Mouse (Mus musculus) MEL (cell line): ENCODE data around the gene Grk4. TPM values are rescaled to one million over a fixed set of nuclear protein-coding genes. Genes with fewer than 3 reads are reported as not detected.

Experiments used
- DNase-seq: peaks from one replicate; pipeline ENCODE4 v3.0.0; 2011; ENCODE audit warnings: low read depth, low spot score
- H3K27ac ChIP-seq: 2 replicates; pipeline ENCODE4 v1.5.1; 2012; ENCODE audit warnings: low read depth, mild to moderate bottlenecking, control low read depth, low read length, moderate library complexity; ENCODE audit not compliant: control insufficient read depth
- H3K27me3 ChIP-seq, 2 experiments: fragments of 150-350 bp in 1 of 2; sonication (generic) in 1 of 2; 2 replicates each; pipeline ENCODE4 v1.6.1; 2012; ENCODE audit warnings: low read length in 2 of 2, mild to moderate bottlenecking in 2 of 2, improper control_type of control experiment in 1 of 2, moderate library complexity in 1 of 2; ENCODE audit not compliant: insufficient read depth in 2 of 2, control insufficient read depth in 1 of 2
- H3K36me3 ChIP-seq, 2 experiments: 2 replicates each; pipeline ENCODE4 v1.6.1; 2012 to 2014; ENCODE audit warnings: low read length in 2 of 2, improper control_type of control experiment in 1 of 2, inconsistent platforms in 1 of 2, mild to moderate bottlenecking in 1 of 2; ENCODE audit not compliant: insufficient read depth in 2 of 2, control insufficient read depth in 1 of 2
- H3K4me1 ChIP-seq, 2 experiments: fragments of 150-350 bp in 1 of 2; sonication (generic) in 1 of 2; 2 replicates each; pipeline ENCODE4 v1.6.1; 2012; ENCODE audit warnings: low read length in 2 of 2, improper control_type of control experiment in 1 of 2, mild to moderate bottlenecking in 1 of 2; ENCODE audit not compliant: insufficient read depth in 2 of 2, control insufficient read depth in 1 of 2
- H3K4me3 ChIP-seq, 2 experiments: fragments of 150-350 bp in 1 of 2; sonication (generic) in 1 of 2; 2 replicates each; pipeline ENCODE4 v1.5.1; 2012; ENCODE audit warnings: low read depth in 2 of 2, low read length in 2 of 2, mild to moderate bottlenecking in 2 of 2, moderate library complexity in 2 of 2, control low read depth in 1 of 2, improper control_type of control experiment in 1 of 2; ENCODE audit not compliant: control insufficient read depth in 1 of 2, insufficient read depth in 1 of 2
- H3K79me2 ChIP-seq: 2 replicates; pipeline ENCODE4 v1.6.1; 2012; ENCODE audit warnings: mild to moderate bottlenecking, low read length, moderate library complexity; ENCODE audit not compliant: control insufficient read depth, poor library complexity, insufficient read depth
- H3K9ac ChIP-seq: 2 replicates; pipeline ENCODE4 v1.6.1; 2012; ENCODE audit warnings: low read depth, mild to moderate bottlenecking, control low read depth, low read length, moderate library complexity; ENCODE audit not compliant: control insufficient read depth, poor library complexity, severe bottlenecking
- H3K9me3 ChIP-seq: fragments of 150-350 bp; sonication (generic); replicated peaks from 2 replicates; pipeline ENCODE4 v1.6.1; 2012; ENCODE audit warnings: mild to moderate bottlenecking, low read length, improper control_type of control experiment, moderate library complexity; ENCODE audit not compliant: insufficient read depth
- BHLHE40 ChIP-seq: IDR thresholded peaks from 2 replicates; pipeline ENCODE4 v1.6.1; 2012; ENCODE audit warnings: low read depth, mild to moderate bottlenecking, inconsistent platforms, low read length, improper control_type of control experiment, borderline replicate concordance
- CHD1 ChIP-seq: IDR thresholded peaks from 2 replicates; pipeline ENCODE4 v1.6.1; 2012; ENCODE audit warnings: low read depth, mild to moderate bottlenecking, inconsistent platforms, low read length, improper control_type of control experiment
- CHD2 ChIP-seq: IDR thresholded peaks from 2 replicates; pipeline ENCODE4 v1.6.1; 2011; ENCODE audit warnings: low read length, improper control_type of control experiment
- CTCF ChIP-seq, 3 experiments: IDR thresholded peaks in 2 of 3; conservative IDR thresholded peaks in 1 of 3; 2 replicates each; pipeline ENCODE4 v1.5.1; 2011 to 2012; ENCODE audit warnings: low read length in 3 of 3, low read depth in 2 of 3, mild to moderate bottlenecking in 2 of 3, improper control_type of control experiment in 1 of 3, inconsistent platforms in 1 of 3, mixed read lengths in 1 of 3, moderate library complexity in 1 of 3; ENCODE audit not compliant: control insufficient read depth in 1 of 3, insufficient read depth in 1 of 3, poor library complexity in 1 of 3, severe bottlenecking in 1 of 3
- E2F4 ChIP-seq: IDR thresholded peaks from 2 replicates; pipeline ENCODE4 v1.6.1; 2011; ENCODE audit warnings: low read depth, low read length, improper control_type of control experiment, borderline replicate concordance
- ELF1 ChIP-seq: IDR thresholded peaks from 2 replicates; pipeline ENCODE4 v1.6.1; 2014; ENCODE audit warnings: low read depth, mild to moderate bottlenecking, inconsistent platforms, low read length, improper control_type of control experiment, moderate library complexity
- EP300 ChIP-seq, 2 experiments: IDR thresholded peaks; 2 replicates each; pipeline ENCODE4 v1.6.1; 2011; ENCODE audit warnings: improper control_type of control experiment in 2 of 2, low read length in 2 of 2, low read depth in 1 of 2, mild to moderate bottlenecking in 1 of 2
- ETS1 ChIP-seq: IDR thresholded peaks from 2 replicates; pipeline ENCODE4 v1.6.1; 2012; ENCODE audit warnings: low read depth, mild to moderate bottlenecking, inconsistent platforms, low read length, improper control_type of control experiment, moderate library complexity
- GABPA ChIP-seq: IDR thresholded peaks from 2 replicates; pipeline ENCODE4 v1.6.1; 2012; ENCODE audit warnings: low read depth, mild to moderate bottlenecking, inconsistent platforms, low read length, improper control_type of control experiment, moderate library complexity
- GATA1 ChIP-seq: IDR thresholded peaks from 2 replicates; pipeline ENCODE4 v1.6.1; 2011; ENCODE audit warnings: low read depth, low read length, improper control_type of control experiment
- HCFC1 ChIP-seq: IDR thresholded peaks from 2 replicates; pipeline ENCODE4 v1.6.1; 2012; ENCODE audit warnings: low read depth, mild to moderate bottlenecking, inconsistent platforms, low read length, improper control_type of control experiment, moderate library complexity
- JUND ChIP-seq: IDR thresholded peaks from 2 replicates; pipeline ENCODE4 v1.6.1; 2011; ENCODE audit warnings: low read depth, mild to moderate bottlenecking, improper control_type of control experiment, low read length
- MAFK ChIP-seq: IDR thresholded peaks from 2 replicates; pipeline ENCODE4 v1.6.1; 2011; ENCODE audit warnings: low read depth, mild to moderate bottlenecking, low read length, improper control_type of control experiment, borderline replicate concordance
- MAX ChIP-seq: IDR thresholded peaks from 2 replicates; pipeline ENCODE4 v1.6.1; 2011; ENCODE audit warnings: low read length, improper control_type of control experiment
- MAZ ChIP-seq: IDR thresholded peaks from 2 replicates; pipeline ENCODE4 v1.6.1; 2012; ENCODE audit warnings: low read depth, mild to moderate bottlenecking, inconsistent platforms, low read length, improper control_type of control experiment
- MEF2A ChIP-seq: IDR thresholded peaks from 2 replicates; pipeline ENCODE4 v1.6.1; 2014; ENCODE audit warnings: low read depth, mild to moderate bottlenecking, inconsistent platforms, low read length, improper control_type of control experiment; ENCODE audit not compliant: poor library complexity, insufficient replicate concordance, severe bottlenecking; ENCODE audit errors: extremely low read depth
- MXI1 ChIP-seq: IDR thresholded peaks from 2 replicates; pipeline ENCODE4 v1.6.1; 2011; ENCODE audit warnings: mild to moderate bottlenecking, low read depth, low read length, improper control_type of control experiment
- MYB ChIP-seq: IDR thresholded peaks from 2 replicates; pipeline ENCODE4 v1.6.1; 2011; ENCODE audit warnings: mild to moderate bottlenecking, low read depth, low read length, improper control_type of control experiment
- MYC ChIP-seq: IDR thresholded peaks from 2 replicates; pipeline ENCODE4 v1.6.1; 2011; ENCODE audit warnings: low read depth, mild to moderate bottlenecking, low read length, improper control_type of control experiment, moderate library complexity
- NELFE ChIP-seq: IDR thresholded peaks from 2 replicates; pipeline ENCODE4 v1.6.1; 2011; ENCODE audit warnings: low read depth, low read length, improper control_type of control experiment
- NRF1 ChIP-seq: IDR thresholded peaks from 2 replicates; pipeline ENCODE4 v1.6.1; 2014; ENCODE audit warnings: low read depth, mild to moderate bottlenecking, inconsistent platforms, low read length, improper control_type of control experiment, moderate library complexity; ENCODE audit not compliant: poor library complexity, insufficient read depth, severe bottlenecking
- POLR2AphosphoS2 ChIP-seq: IDR thresholded peaks from 2 replicates; pipeline ENCODE4 v1.6.1; 2011; ENCODE audit warnings: low read length, improper control_type of control experiment
- POLR2AphosphoS5 ChIP-seq: IDR thresholded peaks from 2 replicates; pipeline ENCODE4 v1.6.1; 2012; ENCODE audit warnings: low read depth, borderline replicate concordance, mild to moderate bottlenecking, inconsistent platforms, low read length, moderate library complexity, mixed read lengths
- RAD21 ChIP-seq: IDR thresholded peaks from 2 replicates; pipeline ENCODE4 v1.6.1; 2011; ENCODE audit warnings: mild to moderate bottlenecking, low read depth, low read length, improper control_type of control experiment
- RCOR1 ChIP-seq: IDR thresholded peaks from 2 replicates; pipeline ENCODE4 v1.6.1; 2012; ENCODE audit warnings: low read depth, mild to moderate bottlenecking, inconsistent platforms, low read length, improper control_type of control experiment
- SIN3A ChIP-seq: IDR thresholded peaks from 2 replicates; pipeline ENCODE4 v1.6.1; 2012; ENCODE audit warnings: low read length, improper control_type of control experiment, inconsistent platforms
- SMC3 ChIP-seq: IDR thresholded peaks from 2 replicates; pipeline ENCODE4 v1.6.1; 2011; ENCODE audit warnings: low read depth, low read length, improper control_type of control experiment
- TCF12 ChIP-seq: IDR thresholded peaks from 2 replicates; pipeline ENCODE4 v1.6.1; 2014; ENCODE audit warnings: low read depth, mild to moderate bottlenecking, inconsistent platforms, low read length, improper control_type of control experiment, moderate library complexity
- UBTF ChIP-seq: IDR thresholded peaks from 2 replicates; pipeline ENCODE4 v1.6.1; 2012; ENCODE audit warnings: low read depth, mild to moderate bottlenecking, inconsistent platforms, low read length, improper control_type of control experiment, moderate library complexity, borderline replicate concordance; ENCODE audit not compliant: insufficient read depth
- USF1 ChIP-seq: IDR thresholded peaks from 2 replicates; pipeline ENCODE4 v1.6.1; 2014; ENCODE audit warnings: low read depth, mild to moderate bottlenecking, inconsistent platforms, low read length, improper control_type of control experiment, moderate library complexity
- USF2 ChIP-seq, 2 experiments: IDR thresholded peaks; 2 replicates each; pipeline ENCODE4 v1.6.1; 2011 to 2012; ENCODE audit warnings: improper control_type of control experiment in 2 of 2, low read length in 2 of 2, borderline replicate concordance in 1 of 2, inconsistent platforms in 1 of 2, low read depth in 1 of 2, mild to moderate bottlenecking in 1 of 2; ENCODE audit not compliant: insufficient read depth in 1 of 2
- ZC3H11A ChIP-seq: IDR thresholded peaks from 2 replicates; pipeline ENCODE4 v1.6.1; 2012; ENCODE audit warnings: low read depth, mild to moderate bottlenecking, inconsistent platforms, low read length, improper control_type of control experiment
- ZKSCAN1 ChIP-seq: IDR thresholded peaks from 2 replicates; pipeline ENCODE4 v1.6.1; 2012; ENCODE audit warnings: low read depth, mild to moderate bottlenecking, inconsistent platforms, low read length, improper control_type of control experiment, moderate library complexity
- ZNF384 ChIP-seq: IDR thresholded peaks from 2 replicates; pipeline ENCODE4 v1.6.1; 2012; ENCODE audit warnings: low read depth, mild to moderate bottlenecking, inconsistent platforms, low read length, improper control_type of control experiment
- polyA plus RNA-seq, 2 experiments: library from polyadenylated mRNA; stranded (reverse) in 1 of 2; unstranded in 1 of 2; fragments of >175 nt in 1 of 2; fragments of >200 nt in 1 of 2; gene quantifications; 2 replicates each; pipeline versions ENCODE4 v1.2.1 to v1.2.4; 2012; ENCODE audit warnings: low replicate concordance in 2 of 2, low read depth in 1 of 2; ENCODE audit not compliant: insufficient read length in 2 of 2, insufficient read depth in 1 of 2, missing spikeins in 1 of 2
- total RNA-seq: library from RNA; depleted of rRNA; stranded (reverse); fragments of 300-350 nt; gene quantifications from 2 replicates; pipeline ENCODE4 v1.2.3, GENCODE M21; 2012; rRNA removed

Grk4 gene
- 0.42 and 0.81 TPM in 2 replicates for total RNA-seq
- under 1 TPM in 1 of 2 experiments, not detected in 1; 0.70 TPM for polyA plus RNA-seq

DNA sequence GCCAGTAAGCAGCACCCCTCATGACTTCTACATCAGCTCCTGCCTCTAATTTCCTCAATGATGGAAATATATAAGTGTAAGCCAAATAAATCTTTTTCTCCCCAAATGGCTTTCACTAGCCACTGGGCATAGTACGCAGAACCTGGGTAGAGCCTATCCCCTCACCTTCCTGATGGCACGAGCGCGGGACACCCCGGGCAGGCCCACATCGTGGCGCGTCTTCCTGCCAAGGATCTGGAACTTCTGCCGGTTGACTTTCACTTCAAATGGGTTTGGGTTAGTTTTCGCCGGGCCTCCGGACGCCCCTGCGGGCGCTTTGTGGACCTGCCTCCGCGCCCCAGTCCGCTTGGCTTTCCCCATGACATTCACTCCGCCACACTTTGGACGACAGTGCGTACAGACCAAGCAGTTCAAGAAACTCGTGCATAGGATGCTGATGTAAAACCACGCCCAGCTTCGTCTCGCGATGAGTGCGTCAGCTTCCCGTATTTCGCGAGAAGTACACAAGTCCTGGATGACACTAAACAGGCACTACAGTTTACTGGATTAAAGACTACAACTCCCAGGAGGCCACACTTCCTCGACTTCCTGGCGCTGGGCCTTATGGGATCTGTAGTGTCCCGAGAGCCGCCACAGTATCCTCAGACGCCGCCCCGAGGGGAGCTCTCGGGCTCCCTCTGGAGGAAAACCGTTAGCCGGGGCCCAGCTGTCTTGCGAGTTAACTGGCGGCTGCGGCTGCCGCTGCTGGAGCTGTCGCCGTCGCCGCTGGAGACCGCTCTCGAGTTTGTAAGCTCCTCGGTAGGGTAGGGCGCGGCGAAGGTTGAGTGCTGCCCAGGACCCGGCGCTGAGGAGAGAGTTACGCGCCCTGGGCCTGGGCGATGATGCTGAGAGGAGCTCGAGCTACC, at the start of gene Grk4, which contains the start of gene Nop14:
Gene Grk4 (plus strand): TSS at position 694 of the 905 bp plus-strand sequence.
Gene Nop14 (minus strand): TSS at position 463 of the 905 bp plus-strand sequence.
- peak within 1 kb of the TSS; percentile 86 for H3K9ac ChIP-seq
- H3K4me1 ChIP-seq: peaks cover 5 to 14% of the 10 kb centered on the region in 2 experiments; a peak in 3 of 4 replicates
- H3K79me2 ChIP-seq: peaks cover 21% of the 10 kb centered on the region
- no peaks in the 10 kb centered on the region for H3K27me3 ChIP-seq
- peak within 1 kb of the TSS; percentile 81 to 87 for H3K4me3 ChIP-seq
- H3K27ac ChIP-seq: peak within 1 kb of the TSS; percentile 81
- DNase-seq: peak; percentile 100
- H3K36me3 ChIP-seq: peaks cover 9 to 19% of the 10 kb centered on the region in 2 experiments; a peak in 3 of 4 replicates
- H3K9me3 ChIP-seq: no peaks in the 10 kb centered on the region
- no peak for TF ChIP-seq MAZ
- TF ChIP-seq ETS1: peak; percentile 43; the same call in 1 of the 2 replicates
- peak; percentile 99 for TF ChIP-seq MXI1
- peak; percentile 97; the same call in 1 of the 2 replicates for TF ChIP-seq POLR2AphosphoS5
- no peak for TF ChIP-seq RCOR1
- peak; percentile 99 for TF ChIP-seq POLR2AphosphoS2
- peak; percentile 98 for TF ChIP-seq MYC
- TF ChIP-seq MAFK: no peak
- TF ChIP-seq JUND: no peak
- peak; percentile 91 for TF ChIP-seq MAX
- peak; percentile 98 for TF ChIP-seq CHD2
- peak; percentile 86 to 99 (median 94) for TF ChIP-seq CTCF (IDR thresholded peaks at IDR 0.05 in 2 of 3, conservative IDR thresholded peaks at IDR 0.05 in 1 of 3; ENCODE audit: control insufficient read depth in 1 of 3, insufficient read depth in 1 of 3, low read depth in 2 of 3, low read length in 3 of 3, poor library complexity in 1 of 3, severe bottlenecking in 1 of 3)
- TF ChIP-seq ELF1: peak; percentile 99
- peak; percentile 67 for TF ChIP-seq SMC3
- peak; percentile 94 for TF ChIP-seq HCFC1
- TF ChIP-seq MYB: no peak
- no peak for TF ChIP-seq ZNF384
- peak; percentile 99 for TF ChIP-seq SIN3A
- no peak for TF ChIP-seq ZKSCAN1
- TF ChIP-seq MEF2A: no peak
- TF ChIP-seq RAD21: peak; percentile 44
- TF ChIP-seq CHD1: no peak
- no peak for TF ChIP-seq EP300 (IDR thresholded peaks at IDR 0.05; ENCODE audit: low read depth in 1 of 2, low read length in 2 of 2)
- no peak for TF ChIP-seq GABPA
- peak; percentile 30 for TF ChIP-seq TCF12
- no peak for TF ChIP-seq BHLHE40
- TF ChIP-seq ZC3H11A: 0 out of 2 replicates have a peak, but pooled peaks have one; percentile 16
- peak; percentile 100 for TF ChIP-seq NELFE
- no peak for TF ChIP-seq E2F4
- no peak; the same call in 1 of the 2 replicates for TF ChIP-seq NRF1
- no peak for TF ChIP-seq USF1
- no peak for TF ChIP-seq USF2 (IDR thresholded peaks at IDR 0.05; ENCODE audit: borderline replicate concordance in 1 of 2, insufficient read depth in 1 of 2, low read depth in 1 of 2, low read length in 2 of 2)
- no peak; the same call in none of the 2 replicates for TF ChIP-seq UBTF
- peak; percentile 37; the same call in 1 of the 2 replicates for TF ChIP-seq GATA1
